Mouse (Mus musculus) CD8-positive naive resting alpha-beta T cell, adult 2 months (primary cell): Measurements from ENCODE around the gene Prss48.

ENCODE experiments used
- DNase-seq, 2 experiments: peaks; one replicate each; pipeline ENCODE4 v3.0.0; 2022; ENCODE audit warnings: low read depth in 2 of 2, low spot score in 2 of 2

The Prss48 gene

DNA sequence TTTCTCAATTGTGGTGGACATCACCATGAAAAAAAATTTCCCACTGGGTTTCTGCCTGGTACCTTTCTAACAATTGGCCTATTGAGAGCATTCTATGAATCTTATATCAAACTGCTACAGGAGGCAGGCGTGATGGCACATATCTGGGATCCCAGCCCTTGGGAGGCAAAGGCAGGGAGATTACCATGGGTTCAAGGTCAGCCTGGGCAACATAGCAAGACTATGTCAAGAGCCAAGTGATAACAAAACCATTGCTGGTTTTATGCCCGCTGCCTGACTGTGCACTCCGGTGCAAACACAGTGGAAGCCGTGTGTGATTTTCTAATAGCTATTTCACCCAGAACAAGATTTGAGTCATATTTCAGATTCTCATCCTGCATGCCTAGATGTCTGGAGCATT, 51.4 kb downstream of the Prss48 start:
- no peak for DNase-seq
